Mouse (Mus musculus) cerebellum, postnatal 10 days (tissue): ENCODE results near the gene Gga1.
"Not testable (repeated sequence)": the region's sequence is repeated elsewhere in the genome, so short reads cannot be mapped to it uniquely, and the experiment has no call there.

Source experiments
- DNase-seq, 2 experiments: peaks; one replicate each; pipeline ENCODE4 v3.0.0; 2021; ENCODE audit warnings: mixed read lengths in 2 of 2

Gene Gga1

DNA sequence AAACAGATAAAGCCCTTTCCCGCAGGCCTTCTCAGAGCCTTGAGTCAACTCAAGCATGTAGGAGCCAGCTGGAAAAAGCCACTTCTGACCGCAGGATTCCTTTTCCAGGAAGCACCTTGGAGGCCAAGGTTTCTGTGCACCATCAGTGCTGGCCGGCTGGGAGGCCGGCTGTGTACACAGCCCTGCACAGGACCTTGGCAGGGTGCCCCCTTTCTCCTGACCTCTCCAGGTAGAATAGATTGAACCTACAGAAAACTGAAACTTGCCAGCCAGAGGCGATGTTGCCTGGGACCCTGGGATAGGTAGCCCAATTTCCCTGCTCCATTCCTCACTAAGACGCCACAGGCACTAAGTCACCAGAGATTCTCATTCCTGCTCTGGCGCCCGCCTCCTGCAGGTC is 31.1 kb upstream of the Gga1 start:
- peak in 1 of 2 experiments; percentile 43 for DNase-seq

GRCm38 (mm10) chr15:78846352-78846751 is 30.6 kb upstream of the Gga1 start:
- DNase-seq: no peak

- DNase-seq: not testable (repeated sequence)
Measured at GRCm38 (mm10) chr15:78846805-78847204, 30.2 kb upstream of the Gga1 start.

GRCm38 (mm10) chr15:78848467-78848866 is 28.5 kb upstream of the Gga1 start:
- DNase-seq: peak; percentile 80 to 88

DNA sequence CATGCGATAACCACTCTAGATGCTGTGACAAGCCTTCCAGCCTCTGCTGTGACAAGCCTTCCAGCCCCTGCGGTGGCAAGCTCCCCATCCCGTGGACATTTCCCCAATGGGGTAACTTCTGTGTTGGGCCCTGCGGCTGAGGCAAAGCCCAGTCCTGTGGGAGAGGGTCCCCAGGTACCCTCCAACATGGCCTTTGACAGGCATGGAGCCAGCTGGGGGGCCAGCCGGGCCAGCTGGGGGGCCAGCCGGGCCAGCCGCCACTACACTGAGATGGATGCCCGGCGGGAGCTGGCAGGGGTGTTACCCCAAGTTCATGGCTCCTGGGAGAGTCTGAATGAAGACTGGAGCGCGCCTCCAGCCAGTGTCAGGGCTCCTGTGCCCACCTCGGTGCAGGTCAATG is 27.5 kb upstream of the Gga1 start:
- no peak for DNase-seq

DNA sequence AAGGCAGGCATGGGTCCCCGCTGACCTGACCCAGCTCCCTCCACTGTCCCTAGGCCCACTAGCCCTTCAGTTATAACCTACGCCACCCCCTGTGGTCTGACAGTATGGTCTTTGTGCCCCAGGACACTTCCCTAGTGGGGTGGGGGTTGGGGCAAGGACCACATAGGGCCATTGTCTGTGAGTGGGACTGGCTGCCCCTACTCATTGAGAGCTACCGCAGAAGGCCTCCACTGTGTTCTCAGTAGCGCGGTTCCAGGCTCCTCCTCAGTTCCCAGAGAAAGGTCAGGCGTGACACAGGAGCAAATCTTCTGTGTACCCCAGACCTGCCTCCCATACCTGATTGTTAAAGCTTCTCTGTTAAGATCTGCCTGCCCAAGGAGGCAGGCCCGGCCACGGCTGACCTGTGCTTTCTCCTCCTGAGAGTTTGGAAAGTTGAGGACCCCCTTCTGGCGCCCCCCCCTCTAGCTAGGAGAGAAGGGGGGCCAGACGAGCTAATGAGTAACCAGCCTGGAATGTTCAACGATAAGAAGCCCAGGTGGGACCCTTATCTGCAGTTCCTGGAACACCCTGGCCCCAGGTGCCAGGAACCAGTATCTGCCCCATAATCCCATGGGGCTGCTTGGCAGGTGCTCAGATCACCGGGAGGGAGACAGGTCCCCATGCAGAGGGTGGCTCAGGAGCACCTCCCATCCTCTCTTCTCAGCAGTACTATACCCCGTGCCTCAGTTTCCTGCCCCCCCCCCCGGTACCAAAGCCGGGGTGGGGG is 26.7 kb upstream of the Gga1 start:
- DNase-seq: no peak

DNA sequence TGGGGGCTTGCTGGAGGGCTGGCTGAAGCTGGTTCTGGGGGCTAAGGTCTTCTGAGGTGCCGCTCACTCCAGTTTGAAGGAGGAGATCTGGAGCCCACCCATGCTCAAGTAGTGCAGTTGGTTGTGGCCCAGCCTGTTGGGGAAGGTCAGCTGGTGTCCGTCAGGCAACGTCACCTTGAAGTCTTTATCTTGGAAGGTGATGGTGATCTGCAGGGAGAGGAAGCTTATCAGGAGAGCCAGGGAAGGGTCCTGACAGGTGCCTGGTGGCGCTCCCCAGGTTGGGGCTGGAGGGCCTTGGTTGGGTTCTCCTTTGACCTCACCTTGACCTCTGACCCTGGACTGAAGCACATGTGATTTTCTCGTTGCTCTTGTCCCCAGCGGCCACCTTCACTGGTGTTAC is 26.0 kb upstream of the Gga1 start:
- DNase-seq: no peak

GRCm38 (mm10) chr15:78851505-78852153 is 25.4 kb upstream of the Gga1 start:
- DNase-seq: peak; percentile 97 to 98

DNA sequence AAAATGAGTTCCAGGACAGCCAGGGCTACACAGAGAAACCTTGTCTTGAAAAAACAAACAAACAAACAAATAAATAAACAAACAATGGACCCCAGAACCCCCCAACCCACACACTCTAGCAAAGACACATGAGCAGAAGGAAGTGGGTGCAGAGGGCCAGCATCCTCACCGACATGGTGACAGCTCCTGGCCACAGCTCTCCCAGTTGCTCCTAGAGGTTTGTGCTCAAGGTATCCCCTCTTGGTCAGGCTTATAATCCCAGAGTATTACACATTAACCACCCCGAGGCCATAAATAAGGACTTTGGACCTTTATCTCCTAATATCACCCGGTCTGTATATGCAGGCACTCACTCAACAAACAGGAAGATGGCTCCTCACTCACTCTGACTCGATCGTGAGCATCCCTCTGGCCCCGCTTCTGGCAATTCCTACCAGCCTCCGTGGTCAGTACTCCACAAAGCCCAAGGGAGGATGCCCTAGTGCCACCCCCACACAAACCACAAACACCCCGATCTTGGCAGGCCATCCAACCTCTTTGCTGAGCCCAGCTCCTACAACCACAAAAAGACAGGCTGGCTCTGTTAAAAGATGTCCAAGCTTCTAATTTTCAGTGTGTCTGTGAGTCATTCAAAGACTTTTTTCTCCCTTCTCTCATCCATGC is 21.6 kb upstream of the Gga1 start, which contains the start of gene Lgals2:
Gene Lgals2 (minus strand): TSS at position 227 of the 663 bp plus-strand sequence.
- DNase-seq: peak in 1 of 2 experiments; percentile 23

DNA sequence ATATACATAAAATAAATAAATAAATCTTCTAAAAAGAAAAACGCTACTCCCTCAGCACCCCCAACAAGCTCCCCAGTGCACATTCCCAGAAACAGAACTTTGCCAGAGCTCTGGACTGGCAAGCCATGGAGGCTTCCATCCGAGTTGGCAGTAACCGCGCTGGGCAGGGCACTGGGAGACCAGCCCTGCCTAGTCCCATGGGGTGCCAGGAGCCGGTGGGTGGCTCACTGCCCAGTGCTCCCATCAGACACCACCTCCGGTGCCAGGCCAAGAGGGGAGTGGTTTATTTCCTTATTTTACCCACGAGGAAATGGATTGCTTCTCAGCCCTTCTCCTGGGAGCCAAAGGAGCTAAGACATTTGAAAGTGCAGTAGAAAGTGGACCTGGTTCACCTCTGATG is 20.0 kb upstream of the Gga1 start:
- peak; percentile 66 to 79 for DNase-seq

DNA sequence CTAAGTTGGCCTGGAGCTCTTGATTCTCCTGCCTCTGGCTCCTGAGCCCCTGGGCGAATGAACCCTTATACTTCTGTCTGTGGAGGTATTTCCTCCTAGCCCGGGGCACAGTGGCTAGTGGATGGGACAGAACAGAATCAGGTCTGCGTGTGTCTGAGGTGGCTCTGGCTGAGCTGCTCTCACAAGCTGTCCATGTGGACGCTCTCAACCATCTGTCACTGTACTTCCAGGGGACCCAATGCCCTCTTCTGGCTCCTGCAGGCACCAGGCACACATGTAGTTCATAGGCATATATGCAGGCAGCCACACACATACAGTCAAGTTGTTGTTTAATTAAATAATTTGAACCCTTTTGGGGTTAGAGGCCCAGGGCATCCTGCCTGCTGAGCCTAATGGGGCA is 17.7 kb upstream of the Gga1 start:
- DNase-seq: peak; percentile 63 to 67

GRCm38 (mm10) chr15:78859714-78860113 is 17.3 kb upstream of the Gga1 start:
- no peak for DNase-seq

GRCm38 (mm10) chr15:78862280-78862679 is 14.7 kb upstream of the Gga1 start:
- no peak for DNase-seq

DNA sequence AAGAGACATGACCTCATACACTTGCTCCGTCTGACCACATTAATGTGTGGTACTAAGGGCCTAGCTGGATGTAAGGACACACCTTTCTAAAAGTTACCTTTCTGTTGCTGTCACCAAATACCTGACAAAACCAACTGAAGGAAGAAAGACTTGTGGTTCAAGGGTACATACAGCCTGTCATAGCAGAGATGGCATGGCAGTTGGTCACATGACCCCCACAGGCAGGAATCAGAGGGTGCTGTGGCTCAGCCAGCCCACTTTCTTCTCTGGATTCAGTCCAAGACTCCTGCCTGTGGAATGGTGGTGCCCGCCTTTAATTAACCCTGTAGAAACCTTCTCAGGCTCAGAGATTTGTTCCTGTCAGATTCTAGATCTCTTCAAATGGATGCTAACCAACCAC is 13.8 kb upstream of the Gga1 start:
- DNase-seq: no peak

GRCm38 (mm10) chr15:78863852-78864253 is 13.1 kb upstream of the Gga1 start:
- no peak for DNase-seq

GRCm38 (mm10) chr15:78868398-78868797 is 8.6 kb upstream of the Gga1 start:
- peak; percentile 53 to 54 for DNase-seq

DNA sequence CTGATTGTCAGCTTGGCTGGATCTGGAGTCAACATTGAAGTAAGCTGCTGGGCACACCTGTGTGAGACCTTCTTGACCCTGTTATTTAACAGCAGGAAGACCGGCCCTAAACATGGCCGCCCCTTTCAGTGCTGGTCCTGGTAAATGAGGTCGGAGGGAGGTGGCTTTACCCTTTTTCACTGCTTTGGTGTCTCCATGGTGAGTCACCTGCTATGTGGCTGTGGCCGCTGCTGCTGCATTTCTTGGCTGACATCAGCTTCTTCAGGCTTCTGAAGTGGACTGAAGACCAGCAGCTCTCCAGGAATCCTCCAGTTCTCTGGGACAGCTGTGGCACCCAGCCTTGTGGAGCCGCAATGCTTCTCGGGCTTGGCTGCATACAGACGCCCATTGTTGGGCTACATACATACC is 8.2 kb upstream of the Gga1 start:
- no peak for DNase-seq

DNA sequence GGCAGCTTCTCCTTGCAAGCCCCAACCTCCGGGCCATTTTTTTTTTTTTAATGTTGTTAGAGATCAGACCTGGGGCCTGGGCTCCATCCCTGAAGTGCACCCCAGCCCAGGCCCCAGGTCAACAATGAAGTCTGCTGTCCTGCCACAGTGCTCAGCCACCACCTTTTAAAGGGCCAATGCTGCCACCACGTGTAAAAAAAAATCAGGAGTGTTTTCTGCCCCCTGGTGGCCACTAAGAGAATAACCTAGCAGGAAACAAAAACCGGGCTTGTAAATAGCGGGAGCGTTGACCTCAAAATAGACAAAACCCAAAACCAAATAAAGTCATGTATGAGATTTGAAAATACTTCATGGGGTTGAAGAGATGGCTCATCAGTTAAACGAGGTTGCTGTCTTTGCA is 7.2 kb upstream of the Gga1 start:
- DNase-seq: peak; percentile 68 to 75

DNA sequence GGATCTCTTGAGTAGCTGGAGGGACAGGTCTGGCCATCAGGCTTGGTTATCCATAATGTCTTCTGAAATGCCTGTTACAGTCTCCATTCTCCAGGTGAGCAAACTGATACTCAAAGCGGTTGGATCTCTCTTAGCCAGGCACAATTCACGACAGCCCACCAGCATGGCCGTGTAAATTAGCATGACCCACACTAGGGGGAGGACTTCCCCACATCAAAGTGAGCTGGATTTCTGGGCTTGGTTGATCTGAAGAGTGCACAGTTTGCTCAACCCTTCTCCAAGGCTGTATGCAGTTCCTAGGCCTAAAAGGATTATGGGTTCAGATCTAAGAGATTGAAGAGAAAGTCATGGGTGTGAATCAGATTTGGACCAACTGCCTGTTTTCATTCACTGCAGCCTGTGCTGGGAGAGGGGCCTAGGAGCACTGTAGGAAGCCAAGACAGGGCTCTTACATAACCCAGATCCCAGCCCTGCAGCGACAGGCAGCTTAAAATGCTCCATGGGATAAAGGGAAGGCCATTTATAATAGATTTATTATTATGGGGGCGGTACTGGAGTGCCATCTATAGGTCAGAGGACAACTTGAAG is 4.9 kb upstream of the Gga1 start:
- no peak for DNase-seq

DNA sequence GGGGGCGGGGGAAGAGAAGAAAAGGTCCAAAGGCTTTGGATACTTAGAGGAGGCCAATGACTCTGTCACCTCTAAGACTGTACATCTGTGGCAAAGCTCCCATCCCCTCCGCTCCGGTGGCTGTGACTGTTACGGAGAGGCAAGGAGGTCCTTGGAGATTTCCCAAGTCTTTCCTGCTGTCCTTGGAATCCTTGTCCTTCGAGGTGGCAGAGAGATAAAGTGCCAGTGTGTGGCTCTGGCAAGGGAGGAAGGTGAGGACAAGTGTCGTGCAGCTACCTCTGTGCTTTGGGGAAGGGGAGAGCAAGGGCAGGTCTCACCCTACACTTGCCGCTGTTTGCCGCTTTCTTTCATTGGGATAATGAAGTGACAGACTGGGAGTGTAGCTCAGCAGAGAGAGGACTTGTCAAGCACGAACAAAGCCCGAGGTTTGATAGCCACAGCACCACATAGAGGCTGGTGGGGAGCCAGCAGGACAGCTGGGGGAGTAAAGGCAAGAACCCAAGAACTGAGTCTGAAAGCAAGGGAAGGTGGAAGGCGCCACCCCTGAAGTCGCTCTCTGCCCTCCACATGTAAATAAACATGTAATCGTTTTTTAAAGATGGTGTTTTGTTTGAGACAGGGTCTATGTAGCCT is 3.1 kb upstream of the Gga1 start:
- peak; percentile 61 to 63 for DNase-seq

DNA sequence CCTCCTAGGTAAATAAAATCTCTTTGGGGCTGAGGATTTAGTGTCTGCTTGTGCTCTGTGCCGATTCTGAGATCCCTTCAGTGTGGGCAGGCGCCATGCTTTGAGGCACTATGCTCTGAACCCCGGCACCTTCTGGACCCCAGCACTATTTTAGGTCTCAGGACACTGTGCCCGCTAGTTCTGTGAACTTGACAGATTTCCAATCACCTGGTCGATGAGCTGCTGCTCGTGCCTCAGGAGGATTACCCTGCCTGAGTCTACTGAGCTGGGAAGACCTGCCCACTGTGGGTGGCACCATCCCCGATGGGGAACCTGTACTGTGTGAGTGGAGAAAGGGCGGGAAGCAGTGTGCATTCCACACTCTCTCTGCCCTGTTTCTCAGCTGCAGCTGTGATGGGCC is 2.0 kb upstream of the Gga1 start:
- DNase-seq: no peak

GRCm38 (mm10) chr15:78875537-78875936 is 1.5 kb upstream of the Gga1 start:
- DNase-seq: no peak

- DNase-seq: peak; percentile 95
Measured at GRCm38 (mm10) chr15:78876258-78876696, 713 bp upstream of the Gga1 start.
